Mouse (Mus musculus): Measurements from ENCODE around the gene Atp13a1.

GRCm38 (mm10) chr8:69832298-69832853, 41.4 kb downstream of the Atp13a1 start, which contains the start of gene Pbx4:
- TF ChIP-seq POLR2A (IDR thresholded peaks at IDR 0.05; ENCODE audit: borderline replicate concordance, low read depth, low read length) (no peak), CTCF (IDR thresholded peaks at IDR 0.05; ENCODE audit: low read depth, low read length) (no peak)
